Comparison of ENCODE assay signal across 9 mouse cellular contexts in genomic region chr8:123135406-123135805, GRCm38 (mm10). TPM values are rescaled to one million over a fixed set of nuclear protein-coding genes. Genes with fewer than 3 reads are reported as not detected.
DNase-seq lines count a peak whose midpoint lies in the region; ATAC-seq lines count a peak whose summit lies in the region.
"Had no signal": no experiment of that assay in that cellular context is flagged by ENCODE, and none has a peak within 500 bp of the region (broad histone marks: within the 10 kb centered on the region; RNA-seq: fewer than 3 reads in every experiment).

No protein-coding gene starts in this region.

- H3K4me1 ChIP-seq in lung, embryonic 16.5 days (replicated peaks; ENCODE audit: control insufficient read depth, insufficient read depth, low read length) = peaks cover 16% of the 10 kb centered on the region
- peaks cover 12% of the 10 kb centered on the region for H3K4me1 ChIP-seq in hindbrain, embryonic 16.5 days (ENCODE audit: control insufficient read depth, insufficient read depth, low read depth, low read length)

- H3K4me3 ChIP-seq in lung, embryonic 16.5 days (ENCODE audit: low read length) = no peak overlapping the region
- no peak overlapping the region for H3K4me3 ChIP-seq in hindbrain, embryonic 16.5 days (ENCODE audit: low read length)

- peak overlapping the region; percentile 15; the same call in 1 of the 2 replicates for H3K27ac ChIP-seq in lung, embryonic 16.5 days (ENCODE audit: low read length)
- peak overlapping the region; percentile 64 for H3K27ac ChIP-seq in hindbrain, embryonic 16.5 days (ENCODE audit: low read depth, low read length)

- H3K9ac ChIP-seq in lung, embryonic 16.5 days (ENCODE audit: low read length) = no peak overlapping the region
- no peak overlapping the region for H3K9ac ChIP-seq in hindbrain, embryonic 16.5 days (ENCODE audit: low read depth, low read length)

- DNase-seq in adrenal gland, adult 2 months = peak; percentile 72
- DNase-seq in adrenal gland, postnatal 25 days = no peak
- DNase-seq in lung, postnatal 4 days = no peak
- peak; percentile 73 for DNase-seq in retina, postnatal 7 days (ENCODE audit: low read depth, low spot score)
- DNase-seq in yolk sac, embryonic 10.5 days (ENCODE audit: low spot score) = no peak
- no peak for DNase-seq in heart, postnatal 4 days
- DNase-seq: left cerebral cortex, postnatal 4 days had no signal

- no peaks in the 10 kb centered on the region for H3K27me3 ChIP-seq in lung, embryonic 16.5 days (ENCODE audit: control insufficient read depth, insufficient read depth, low read depth, low read length)
- H3K27me3 ChIP-seq in hindbrain, embryonic 16.5 days (replicated peaks; ENCODE audit: control insufficient read depth, insufficient read depth, low read length) = no peaks in the 10 kb centered on the region

- no peaks in the 10 kb centered on the region for H3K36me3 ChIP-seq in lung, embryonic 16.5 days (ENCODE audit: control insufficient read depth, insufficient read depth, low read length)
- H3K36me3 ChIP-seq in hindbrain, embryonic 16.5 days (ENCODE audit: control insufficient read depth, insufficient read depth, low read length) = no peaks in the 10 kb centered on the region

- no peak overlapping the region for H3K4me2 ChIP-seq in lung, embryonic 16.5 days (ENCODE audit: low read depth, low read length)
- H3K4me2 ChIP-seq in hindbrain, embryonic 16.5 days (ENCODE audit: low read length) = peak overlapping the region; percentile 35

- WGBS in lung, embryonic 16.5 days = 20% methylated on average over 7 of the region's 7 CpGs
- WGBS in hindbrain, embryonic 16.5 days = 5% methylated on average over 7 of the region's 7 CpGs

- H3K9me3 ChIP-seq in lung, embryonic 16.5 days (ENCODE audit: control insufficient read depth, low read length) = peaks cover 4% of the 10 kb centered on the region; the same call in 1 of the 2 replicates
- no peaks in the 10 kb centered on the region for H3K9me3 ChIP-seq in hindbrain, embryonic 16.5 days (ENCODE audit: control insufficient read depth, low read length)

- ATAC-seq in lung, embryonic 16.5 days (ENCODE audit: low read depth) = no peak
- ATAC-seq in hindbrain, embryonic 16.5 days = peak; percentile 83

RNA-seq across cellular contexts. Expression of gene Cpne7, which starts 18.2 kb away (rescaled TPM):
- 1 to 10 TPM; 3.8 to 5.7 TPM for total RNA-seq in adrenal gland, adult 2 months (2021)
- polyA plus RNA-seq in adrenal gland, adult 2 months (2012; rRNA removed) = 5.1 and 6.1 TPM in 2 replicates
- total RNA-seq in adrenal gland, postnatal 25 days (2021) = 4.6 and 6.4 TPM in 2 replicates
- polyA plus RNA-seq in lung, embryonic 16.5 days (2015; fragmentation: Nextera tagmentation; extraction: Ambion mirVana) = 0.73 and 0.83 TPM in 2 replicates
- polyA plus RNA-seq in hindbrain, embryonic 16.5 days (2015; fragmentation: Nextera tagmentation; extraction: Ambion mirVana) = 5.9 and 8.6 TPM in 2 replicates
- under 1 TPM; 0.14 to 0.16 TPM for total RNA-seq in heart, postnatal 4 days (2021)

RNA-seq across cellular contexts. Expression of gene Sult5a1, which starts 22.7 kb away (rescaled TPM):
- total RNA-seq in adrenal gland, adult 2 months (2021) = 10 to 100 TPM in 1 of 2 experiments, 1 to 10 TPM in 1; 7.6 to 10.1 TPM
- 18.8 and 20.4 TPM in 2 replicates for polyA plus RNA-seq in adrenal gland, adult 2 months (2012; rRNA removed)
- total RNA-seq in adrenal gland, postnatal 25 days (2021) = 5.3 and 5.5 TPM in 2 replicates
- polyA plus RNA-seq in lung, embryonic 16.5 days (2015; fragmentation: Nextera tagmentation; extraction: Ambion mirVana) = 21.2 and 24.7 TPM in 2 replicates
- polyA plus RNA-seq in hindbrain, embryonic 16.5 days (2015; fragmentation: Nextera tagmentation; extraction: Ambion mirVana) = 1.8 and 2.5 TPM in 2 replicates
- 1 to 10 TPM; 1.3 to 1.6 TPM for total RNA-seq in heart, postnatal 4 days (2021)
- total RNA-seq: left cerebral cortex, postnatal 4 days had no signal

RNA-seq across cellular contexts. Expression of gene Rpl13, which starts 33.3 kb away (rescaled TPM):
- 100 to 1,000 TPM; 419 to 701 TPM for total RNA-seq in adrenal gland, adult 2 months (2021)
- 2,347 and 2,800 TPM in 2 replicates for polyA plus RNA-seq in adrenal gland, adult 2 months (2012; rRNA removed)
- total RNA-seq in adrenal gland, postnatal 25 days (2021) = 560 and 633 TPM in 2 replicates
- 1,316 and 1,484 TPM in 2 replicates for polyA plus RNA-seq in lung, embryonic 16.5 days (2015; fragmentation: Nextera tagmentation; extraction: Ambion mirVana)
- 588 and 678 TPM in 2 replicates for polyA plus RNA-seq in hindbrain, embryonic 16.5 days (2015; fragmentation: Nextera tagmentation; extraction: Ambion mirVana)
- 100 to 1,000 TPM; 641 to 660 TPM for total RNA-seq in heart, postnatal 4 days (2021)

RNA-seq across cellular contexts. Expression of gene Dpep1, which starts 50.6 kb away (rescaled TPM):
- total RNA-seq in adrenal gland, adult 2 months (2021) = 10 to 100 TPM; 52.8 to 57.4 TPM
- polyA plus RNA-seq in adrenal gland, adult 2 months (2012; rRNA removed) = 50.3 and 62.4 TPM in 2 replicates
- 30.1 and 32.6 TPM in 2 replicates for total RNA-seq in adrenal gland, postnatal 25 days (2021)
- 15.4 and 20.9 TPM in 2 replicates for polyA plus RNA-seq in lung, embryonic 16.5 days (2015; fragmentation: Nextera tagmentation; extraction: Ambion mirVana)
- 0.68 and 0.72 TPM in 2 replicates for polyA plus RNA-seq in hindbrain, embryonic 16.5 days (2015; fragmentation: Nextera tagmentation; extraction: Ambion mirVana)
- total RNA-seq in heart, postnatal 4 days (2021) = 10 to 100 TPM in 1 of 2 experiments, 1 to 10 TPM in 1; 7.5 to 11.6 TPM
- total RNA-seq: left cerebral cortex, postnatal 4 days had no signal

Comparison
In these comparisons a context has a peak if more than half of its experiments do, and no peak if none do; other contexts are left out.
1. DNase-seq: peak in adrenal gland, adult 2 months (single experiment) and retina, postnatal 7 days (single experiment); none in adrenal gland, postnatal 25 days (single experiment), lung, postnatal 4 days (0 of 2), yolk sac, embryonic 10.5 days (single experiment) and heart, postnatal 4 days (single experiment).